Mouse (Mus musculus) neural tube, embryonic 13.5 days (tissue): ENCODE data around the gene Tnnt1. TPM values are rescaled to one million over a fixed set of nuclear protein-coding genes. Genes with fewer than 3 reads are reported as not detected.
"Not testable (repeated sequence)": the region's sequence is repeated elsewhere in the genome, so short reads cannot be mapped to it uniquely, and the experiment has no call there.

ENCODE experiments used
- ATAC-seq: fragments of 200-750 bp; cut with Nextera tagmentation; 2 replicates; pipeline ENCODE4 v1.8.0; 2017; ENCODE audit warnings: low read depth, mild to moderate bottlenecking, moderate TSS enrichment, moderate library complexity
- H3K27ac ChIP-seq: fragments of 300-500 bp; sonication (generic); replicated peaks from 2 replicates; pipeline ENCODE4 v1.5.1; 2015; ENCODE audit warnings: moderate library complexity, mild to moderate bottlenecking, inconsistent platforms
- H3K27me3 ChIP-seq: fragments of 300-500 bp; sonication (generic); 2 replicates; pipeline ENCODE4 v1.6.1; 2015; ENCODE audit warnings: mild to moderate bottlenecking, inconsistent platforms
- H3K36me3 ChIP-seq: fragments of 300-500 bp; sonication (generic); 2 replicates; pipeline ENCODE4 v1.6.1; 2015; ENCODE audit warnings: mild to moderate bottlenecking, inconsistent platforms
- H3K4me1 ChIP-seq: fragments of 300-500 bp; sonication (generic); replicated peaks from 2 replicates; pipeline ENCODE4 v1.6.1; 2015; ENCODE audit warnings: inconsistent platforms
- H3K4me2 ChIP-seq: fragments of 300-500 bp; sonication (generic); 2 replicates; pipeline ENCODE4 v1.6.1; 2015; ENCODE audit warnings: inconsistent platforms, mild to moderate bottlenecking, moderate library complexity
- H3K4me3 ChIP-seq: fragments of 300-500 bp; sonication (generic); 2 replicates; pipeline ENCODE4 v1.5.1; 2015; ENCODE audit warnings: mild to moderate bottlenecking, inconsistent platforms
- H3K9ac ChIP-seq: fragments of 300-500 bp; sonication (generic); 2 replicates; pipeline ENCODE4 v1.6.1; 2015; ENCODE audit warnings: moderate library complexity, mild to moderate bottlenecking, inconsistent platforms
- H3K9me3 ChIP-seq: fragments of 300-500 bp; sonication (generic); 2 replicates; pipeline ENCODE4 v1.6.1; 2016; ENCODE audit warnings: inconsistent platforms
- WGBS: fragments of 180-500 bp; shearing (Covaris S2); methylation state at CpG from one replicate; pipeline ENCODE4 v1.1.7; 2015; 5-methylcytosine and 5-hydroxymethylcytosine counted together
- polyA plus RNA-seq: library from polyadenylated mRNA; unstranded; fragments of >200 nt; fragmentation: Nextera tagmentation; extraction: Ambion mirVana; gene quantifications from 2 replicates; pipeline ENCODE4 v1.2.1, GENCODE M21; 2015

Gene Tnnt1
- polyA plus RNA-seq, 1 experiment from 2014 or later, result 12.7 TPM

GRCm38 (mm10) chr7:4536369-4536768 lies 20.2 kb upstream of the Tnnt1 start:
- ATAC-seq, result no peak
- no peak overlapping the region for H3K4me2 ChIP-seq
- H3K27ac ChIP-seq, result no peak overlapping the region

GRCm38 (mm10) chr7:4532005-4532729 lies 16.0 kb upstream of the Tnnt1 start, which contains the start of gene Dnaaf3:
Gene Dnaaf3, minus strand, starts transcription at chr7:4532453.
- peak within 1 kb of the TSS; percentile 28 for H3K4me3 ChIP-seq
- H3K27me3 ChIP-seq, result peaks cover 28% of the 10 kb centered on the region
- 0 out of 2 replicates have a peak within 1 kb of the TSS, but pooled peaks have one; percentile 34 for H3K9ac ChIP-seq
- ATAC-seq, result peak; percentile 61
- no peaks in the 10 kb centered on the region for H3K9me3 ChIP-seq
- H3K4me1 ChIP-seq, result peaks cover 10% of the 10 kb centered on the region
- 2% methylated on average over 28 of the region's 28 CpGs for WGBS
- peak within 1 kb of the TSS; percentile 51 for H3K4me2 ChIP-seq
- H3K27ac ChIP-seq, result no peak within 1 kb of the TSS
- H3K36me3 ChIP-seq, result no peaks in the 10 kb centered on the region

More at GRCm38 (mm10) chr7:4536369-4536768, 20.2 kb upstream of the Tnnt1 start:
- WGBS, result 92% methylated on average over 4 of the region's 4 CpGs
- peaks cover 32% of the 10 kb centered on the region for H3K27me3 ChIP-seq
- H3K9me3 ChIP-seq, result no peaks in the 10 kb centered on the region
- H3K4me3 ChIP-seq, result no peak overlapping the region
- peaks cover 7% of the 10 kb centered on the region for H3K4me1 ChIP-seq
- H3K9ac ChIP-seq, result no peak overlapping the region
- peaks cover 26% of the 10 kb centered on the region for H3K36me3 ChIP-seq

- not testable (repeated sequence) for H3K4me2 ChIP-seq, H3K27ac ChIP-seq, ATAC-seq, H3K9ac ChIP-seq, H3K4me3 ChIP-seq, H3K36me3 ChIP-seq, H3K9me3 ChIP-seq
- H3K27me3 ChIP-seq, result peaks cover 32% of the 10 kb centered on the region
- 49% methylated on average over 8 of the region's 8 CpGs for whole genome bisulfite sequencing
- peaks cover 21% of the 10 kb centered on the region for H3K4me1 ChIP-seq
Measured at GRCm38 (mm10) chr7:4530166-4530565, 14.0 kb upstream of the Tnnt1 start.

GRCm38 (mm10) chr7:4527302-4527689 lies 11.1 kb upstream of the Tnnt1 start:
- 0 out of 2 replicates have a peak overlapping the region, but pooled peaks have one; percentile 31 for H3K4me3 ChIP-seq
- H3K4me2 ChIP-seq, result peak overlapping the region; percentile 60
- ATAC-seq, result peak; percentile 4; the same call in 1 of the 2 replicates
- H3K9me3 ChIP-seq, result no peaks in the 10 kb centered on the region
- no peak overlapping the region for H3K27ac ChIP-seq
- peak overlapping the region; percentile 46; the same call in 1 of the 2 replicates for H3K9ac ChIP-seq
- H3K36me3 ChIP-seq, result no peaks in the 10 kb centered on the region
- 50% methylated on average over 18 of the region's 18 CpGs for WGBS
- H3K27me3 ChIP-seq, result peaks cover 23% of the 10 kb centered on the region
- H3K4me1 ChIP-seq, result peaks cover 19% of the 10 kb centered on the region

GRCm38 (mm10) chr7:4526341-4527301 lies 10.4 kb upstream of the Tnnt1 start:
- Histone ChIP-seq H3K4me3 (peak overlapping the region; percentile 31), H3K9ac (peak overlapping the region; percentile 64), H3K4me1 (peaks cover 14% of the 10 kb centered on the region; the same call in 1 of the 2 replicates), H3K9me3 (no peaks in the 10 kb centered on the region), H3K27me3 (peaks cover 19% of the 10 kb centered on the region), H3K36me3 (no peaks in the 10 kb centered on the region), H3K27ac (peak overlapping the region; percentile 49; the same call in 1 of the 2 replicates), H3K4me2 (peak overlapping the region; percentile 60)
- 24% methylated on average over 40 of the region's 40 CpGs for WGBS
- ATAC-seq, result peak; percentile 93

GRCm38 (mm10) chr7:4524212-4524922 lies 8.2 kb upstream of the Tnnt1 start, which contains the start of gene Tnni3:
Gene Tnni3, minus strand, starts transcription at chr7:4524229.
- 68% methylated on average over 15 of the region's 15 CpGs for WGBS
- H3K36me3 ChIP-seq, H3K27ac ChIP-seq, H3K4me2 ChIP-seq, ATAC-seq, H3K9ac ChIP-seq, H3K4me3 ChIP-seq, H3K9me3 ChIP-seq: not testable (repeated sequence)
- Histone ChIP-seq H3K27me3 (peaks cover 28% of the 10 kb centered on the region), H3K4me1 (peaks cover 23% of the 10 kb centered on the region)

- Histone ChIP-seq H3K27ac (no peak overlapping the region), H3K4me2 (no peak overlapping the region), H3K27me3 (peaks cover 28% of the 10 kb centered on the region), H3K4me1 (peaks cover 23% of the 10 kb centered on the region), H3K9me3 (no peaks in the 10 kb centered on the region), H3K4me3 (no peak overlapping the region), H3K9ac (no peak overlapping the region), H3K36me3 (no peaks in the 10 kb centered on the region)
- 91% methylated on average over 33 of the region's 33 CpGs for WGBS
- ATAC-seq, result no peak
Measured at GRCm38 (mm10) chr7:4523205-4524130, 7.3 kb upstream of the Tnnt1 start.

- Histone ChIP-seq H3K36me3 (no peaks in the 10 kb centered on the region), H3K9ac (no peak overlapping the region), H3K27ac (no peak overlapping the region), H3K9me3 (no peaks in the 10 kb centered on the region), H3K27me3 (peaks cover 21% of the 10 kb centered on the region), H3K4me3 (no peak overlapping the region), H3K4me2 (no peak overlapping the region), H3K4me1 (peaks cover 21% of the 10 kb centered on the region)
- ATAC-seq, result no peak
- 74% methylated on average over 6 of the region's 6 CpGs for WGBS
Measured at GRCm38 (mm10) chr7:4522292-4522691, 6.1 kb upstream of the Tnnt1 start.

- WGBS, result 30% methylated on average over 32 of the region's 32 CpGs
- Histone ChIP-seq H3K9me3 (no peaks in the 10 kb centered on the region), H3K27me3 (peaks cover 16% of the 10 kb centered on the region), H3K36me3 (no peaks in the 10 kb centered on the region), H3K4me1 (peaks cover 13% of the 10 kb centered on the region), H3K4me3 (peak overlapping the region; percentile 24), H3K9ac (peak overlapping the region; percentile 58), H3K4me2 (peak overlapping the region; percentile 53), H3K27ac (no peak overlapping the region)
- no peak for ATAC-seq
Measured at GRCm38 (mm10) chr7:4521231-4522003, 5.2 kb upstream of the Tnnt1 start.

- Histone ChIP-seq H3K9ac (no peak overlapping the region), H3K9me3 (no peaks in the 10 kb centered on the region), H3K36me3 (no peaks in the 10 kb centered on the region), H3K4me1 (peaks cover 17% of the 10 kb centered on the region), H3K4me3 (no peak overlapping the region), H3K4me2 (no peak overlapping the region), H3K27ac (no peak overlapping the region), H3K27me3 (peaks cover 16% of the 10 kb centered on the region)
- WGBS, result 80% methylated on average over 1 of the region's 1 CpGs
- no peak for ATAC-seq
Measured at GRCm38 (mm10) chr7:4518487-4518886, 2.3 kb upstream of the Tnnt1 start.
